Mouse (Mus musculus) heart, adult 2 months (tissue): Measurements from ENCODE around the gene Tceanc.

Experiments used
- CTCF ChIP-seq: fragments of 200-600 bp; IDR thresholded peaks from 2 replicates; pipeline ENCODE4 v1.8.1; 2022; ENCODE audit warnings: antibody characterized with exemption, mild to moderate bottlenecking, moderate library complexity
- EP300 ChIP-seq: fragments of 200-500 bp; IDR thresholded peaks from 2 replicates; pipeline ENCODE4 v1.6.1; 2011; ENCODE audit warnings: low read depth, low read length, control low read depth; ENCODE audit not compliant: insufficient read depth
- POLR2A ChIP-seq: fragments of 200-500 bp; IDR thresholded peaks from 2 replicates; pipeline ENCODE4 v1.6.1; 2011; ENCODE audit warnings: mild to moderate bottlenecking, low read depth, low read length, control low read depth; ENCODE audit not compliant: insufficient read depth

- TF ChIP-seq EP300 (no peak), CTCF (no peak), POLR2A (no peak)
These were observed 18.7 kb downstream of the Tceanc start for GRCm38 (mm10) chrX:166499496-166500190.
